Mouse (Mus musculus): ENCODE measurements around the gene Ptrh2.

DNA sequence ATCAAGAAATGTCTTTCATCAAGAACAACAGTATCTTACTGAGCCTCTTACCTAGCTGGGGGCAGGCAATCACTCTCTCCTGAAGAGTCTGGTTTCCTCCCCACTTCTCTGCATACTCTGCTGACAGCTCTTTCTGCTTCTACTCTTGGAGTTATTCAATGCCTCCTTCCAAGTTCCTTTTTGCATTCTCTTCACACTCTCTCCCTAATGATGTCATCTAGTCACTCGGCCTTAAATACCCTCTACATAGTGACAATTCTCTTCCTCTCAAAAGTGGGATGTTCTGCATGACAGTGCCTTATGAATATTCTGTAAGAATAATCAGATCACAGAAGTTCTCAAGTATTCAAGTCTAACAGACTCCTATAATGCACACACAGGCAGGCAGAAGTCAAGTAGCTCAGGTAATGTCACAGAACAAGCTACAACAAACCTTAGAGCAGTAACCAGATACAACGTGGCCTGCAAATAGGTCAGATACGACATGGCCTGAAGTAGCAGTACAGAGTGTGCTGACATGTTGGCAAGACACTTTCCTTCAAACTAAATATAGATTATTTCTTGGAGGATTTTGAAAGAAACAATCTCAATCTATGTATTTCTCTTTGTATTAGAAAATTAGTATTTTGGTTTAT, 12.6 kb upstream of the Ptrh2 start:
- TF ChIP-seq CTCF (IDR thresholded peaks at IDR 0.05): no peak
- TF ChIP-seq POLR2A (IDR thresholded peaks at IDR 0.05; ENCODE audit: insufficient read depth, low read depth, low read length): no peak

Measured in heart, adult 2 months (tissue).